Mouse (Mus musculus): Measurements from ENCODE around the gene Rps13. TPM values are rescaled to one million over a fixed set of nuclear protein-coding genes. Genes with fewer than 3 reads are reported as not detected.
A peak's percentile ranks its signal among the peaks of the same experiment; 100 is the strongest.

Rps13 gene
- polyA plus RNA-seq, 1 experiment from 2014 or later, result 816 TPM

GRCm38 (mm10) chr7:116298851-116299250, 35.1 kb downstream of the Rps13 start:
- Histone ChIP-seq H3K36me3 (ENCODE audit: insufficient read depth, low read length) (no peaks in the 10 kb centered on the region), H3K27me3 (ENCODE audit: insufficient read depth, low read length) (no peaks in the 10 kb centered on the region), H3K4me2 (ENCODE audit: low read length) (no peak overlapping the region), H3K9me3 (replicated peaks; ENCODE audit: low read length) (no peaks in the 10 kb centered on the region), H3K9ac (ENCODE audit: low read depth, low read length) (no peak overlapping the region), H3K4me3 (replicated peaks; ENCODE audit: low read depth, low read length) (no peak overlapping the region), H3K4me1 (replicated peaks; ENCODE audit: insufficient read depth, low read length) (no peaks in the 10 kb centered on the region), H3K27ac (no peak overlapping the region)
- TF ChIP-seq CTCF (IDR thresholded peaks at IDR 0.05; ENCODE audit: low read depth), result no peak
- DNase-seq (ENCODE audit: low spot score), result no peak
- ATAC-seq (replicated peaks; ENCODE audit: low FRiP score, low read depth), result no peak
- WGBS, result 93% methylated on average over 2 of the region's 2 CpGs

GRCm38 (mm10) chr7:116298389-116298788, 35.6 kb downstream of the Rps13 start:
- no peak for ATAC-seq (replicated peaks; ENCODE audit: low FRiP score, low read depth)
- H3K4me3 ChIP-seq (replicated peaks; ENCODE audit: low read depth, low read length), result no peak overlapping the region
- TF ChIP-seq CTCF (IDR thresholded peaks at IDR 0.05; ENCODE audit: low read depth), result no peak
- no peaks in the 10 kb centered on the region for H3K36me3 ChIP-seq (ENCODE audit: insufficient read depth, low read length)
- no peaks in the 10 kb centered on the region for H3K9me3 ChIP-seq (replicated peaks; ENCODE audit: low read length)
- H3K9ac ChIP-seq (ENCODE audit: low read depth, low read length), result no peak overlapping the region
- no peak for DNase-seq (ENCODE audit: low spot score)
- H3K4me1 ChIP-seq (replicated peaks; ENCODE audit: insufficient read depth, low read length), result no peaks in the 10 kb centered on the region
- H3K27me3 ChIP-seq (ENCODE audit: insufficient read depth, low read length), result no peaks in the 10 kb centered on the region
- 72% methylated on average over 10 of the region's 10 CpGs for WGBS
- no peak overlapping the region for H3K27ac ChIP-seq
- no peak overlapping the region for H3K4me2 ChIP-seq (ENCODE audit: low read length)

- Histone ChIP-seq H3K27ac (peak overlapping the region; percentile 2; the same call in 1 of the 2 replicates), H3K36me3 (ENCODE audit: insufficient read depth, low read length) (no peaks in the 10 kb centered on the region), H3K27me3 (ENCODE audit: insufficient read depth, low read length) (no peaks in the 10 kb centered on the region), H3K9me3 (replicated peaks; ENCODE audit: low read length) (no peaks in the 10 kb centered on the region), H3K4me1 (replicated peaks; ENCODE audit: insufficient read depth, low read length) (no peaks in the 10 kb centered on the region), H3K4me3 (replicated peaks; ENCODE audit: low read depth, low read length) (no peak overlapping the region), H3K4me2 (ENCODE audit: low read length) (no peak overlapping the region), H3K9ac (ENCODE audit: low read depth, low read length) (no peak overlapping the region)
- TF ChIP-seq CTCF (IDR thresholded peaks at IDR 0.05; ENCODE audit: low read depth), result no peak
- 35% methylated on average over 3 of the region's 3 CpGs for WGBS
- ATAC-seq (replicated peaks; ENCODE audit: low FRiP score, low read depth) (no peak; the same call in 1 of the 2 replicates), DNase-seq (ENCODE audit: low spot score) (no peak)
Measured at GRCm38 (mm10) chr7:116294961-116295360, 39.0 kb downstream of the Rps13 start.

GRCm38 (mm10) chr7:116292377-116292776, 41.6 kb downstream of the Rps13 start:
- no peaks in the 10 kb centered on the region for H3K27me3 ChIP-seq (ENCODE audit: insufficient read depth, low read length)
- ATAC-seq (replicated peaks; ENCODE audit: low FRiP score, low read depth) (peak; percentile 73), DNase-seq (ENCODE audit: low spot score) (no peak)
- H3K4me1 ChIP-seq (replicated peaks; ENCODE audit: insufficient read depth, low read length), result peaks cover 7% of the 10 kb centered on the region; the same call in 1 of the 2 replicates
- 31% methylated on average over 5 of the region's 5 CpGs for WGBS
- no peak overlapping the region for H3K4me2 ChIP-seq (ENCODE audit: low read length)
- no peak overlapping the region for H3K9ac ChIP-seq (ENCODE audit: low read depth, low read length)
- peak overlapping the region; percentile 50; the same call in 1 of the 2 replicates for H3K27ac ChIP-seq
- no peaks in the 10 kb centered on the region for H3K9me3 ChIP-seq (replicated peaks; ENCODE audit: low read length)
- H3K36me3 ChIP-seq (ENCODE audit: insufficient read depth, low read length), result no peaks in the 10 kb centered on the region
- H3K4me3 ChIP-seq (replicated peaks; ENCODE audit: low read depth, low read length), result no peak overlapping the region
- TF ChIP-seq CTCF (IDR thresholded peaks at IDR 0.05; ENCODE audit: low read depth), result no peak

GRCm38 (mm10) chr7:116290559-116290958, 43.4 kb downstream of the Rps13 start:
- peaks cover 14% of the 10 kb centered on the region for H3K4me1 ChIP-seq (replicated peaks; ENCODE audit: insufficient read depth, low read length)
- WGBS, result 68% methylated on average over 1 of the region's 1 CpGs
- H3K27ac ChIP-seq, result no peak overlapping the region
- no peaks in the 10 kb centered on the region for H3K27me3 ChIP-seq (ENCODE audit: insufficient read depth, low read length)
- H3K36me3 ChIP-seq (ENCODE audit: insufficient read depth, low read length), result no peaks in the 10 kb centered on the region
- H3K9ac ChIP-seq (ENCODE audit: low read depth, low read length), result no peak overlapping the region
- no peaks in the 10 kb centered on the region for H3K9me3 ChIP-seq (replicated peaks; ENCODE audit: low read length)
- H3K4me3 ChIP-seq (replicated peaks; ENCODE audit: low read depth, low read length), result no peak overlapping the region
- DNase-seq (ENCODE audit: low spot score) (no peak), ATAC-seq (replicated peaks; ENCODE audit: low FRiP score, low read depth) (no peak)
- H3K4me2 ChIP-seq (ENCODE audit: low read length), result no peak overlapping the region
- TF ChIP-seq CTCF (IDR thresholded peaks at IDR 0.05; ENCODE audit: low read depth), result no peak

- Histone ChIP-seq H3K9me3 (replicated peaks; ENCODE audit: low read length) (no peaks in the 10 kb centered on the region), H3K4me2 (ENCODE audit: low read length) (no peak overlapping the region), H3K4me1 (replicated peaks; ENCODE audit: insufficient read depth, low read length) (peaks cover 14% of the 10 kb centered on the region), H3K36me3 (ENCODE audit: insufficient read depth, low read length) (no peaks in the 10 kb centered on the region), H3K27ac (peak overlapping the region; percentile 44; the same call in 1 of the 2 replicates), H3K4me3 (replicated peaks; ENCODE audit: low read depth, low read length) (no peak overlapping the region), H3K27me3 (ENCODE audit: insufficient read depth, low read length) (no peaks in the 10 kb centered on the region), H3K9ac (ENCODE audit: low read depth, low read length) (no peak overlapping the region)
- DNase-seq (ENCODE audit: low spot score) (peak; percentile 31), ATAC-seq (replicated peaks; ENCODE audit: low FRiP score, low read depth) (no peak)
- 72% methylated on average over 3 of the region's 3 CpGs for WGBS
- TF ChIP-seq CTCF (IDR thresholded peaks at IDR 0.05; ENCODE audit: low read depth), result no peak
Measured at GRCm38 (mm10) chr7:116288996-116289395, 45.0 kb downstream of the Rps13 start.

- no peaks in the 10 kb centered on the region for H3K36me3 ChIP-seq (ENCODE audit: insufficient read depth, low read length)
- no peaks in the 10 kb centered on the region for H3K9me3 ChIP-seq (replicated peaks; ENCODE audit: low read length)
- no peak for TF ChIP-seq CTCF (IDR thresholded peaks at IDR 0.05; ENCODE audit: low read depth)
- DNase-seq (ENCODE audit: low spot score) (no peak), ATAC-seq (replicated peaks; ENCODE audit: low FRiP score, low read depth) (no peak)
- no peak overlapping the region for H3K4me2 ChIP-seq (ENCODE audit: low read length)
- no peak overlapping the region for H3K4me3 ChIP-seq (replicated peaks; ENCODE audit: low read depth, low read length)
- no peaks in the 10 kb centered on the region for H3K27me3 ChIP-seq (ENCODE audit: insufficient read depth, low read length)
- H3K9ac ChIP-seq (ENCODE audit: low read depth, low read length), result no peak overlapping the region
- WGBS, result 77% methylated on average over 5 of the region's 5 CpGs
- peaks cover 24% of the 10 kb centered on the region for H3K4me1 ChIP-seq (replicated peaks; ENCODE audit: insufficient read depth, low read length)
- H3K27ac ChIP-seq, result peak overlapping the region; percentile 82
Measured at GRCm38 (mm10) chr7:116287959-116288358, 46.0 kb downstream of the Rps13 start.
